Mouse (Mus musculus): Measurements from ENCODE around the gene Sorcs2.
A peak's percentile ranks its signal among the peaks of the same experiment; 100 is the strongest.

The Sorcs2 gene

GRCm38 (mm10) chr5:36069503-36070360 is 328.2 kb downstream of the Sorcs2 start:
- DNase-seq (ENCODE audit: low spot score): peak; percentile 8

GRCm38 (mm10) chr5:36067651-36068181 is 330.2 kb downstream of the Sorcs2 start:
- no peak for DNase-seq (ENCODE audit: low spot score)

GRCm38 (mm10) chr5:36057804-36058322 is 340.1 kb downstream of the Sorcs2 start:
- DNase-seq (ENCODE audit: low spot score): no peak

GRCm38 (mm10) chr5:36056921-36057320 is 341.0 kb downstream of the Sorcs2 start:
- DNase-seq (ENCODE audit: low spot score): no peak

GRCm38 (mm10) chr5:36055876-36056275 is 342.1 kb downstream of the Sorcs2 start:
- DNase-seq (ENCODE audit: low spot score): no peak

GRCm38 (mm10) chr5:36054498-36054897 is 343.4 kb downstream of the Sorcs2 start:
- no peak for DNase-seq (ENCODE audit: low spot score)

- no peak for DNase-seq (ENCODE audit: low spot score)
Observed at GRCm38 (mm10) chr5:36043154-36043553, 354.8 kb downstream of the Sorcs2 start.

GRCm38 (mm10) chr5:36041756-36042155 is 356.2 kb downstream of the Sorcs2 start:
- peak; percentile 85 for DNase-seq (ENCODE audit: low spot score)

- no peak for DNase-seq (ENCODE audit: low spot score)
Observed at GRCm38 (mm10) chr5:36041236-36041562, 356.7 kb downstream of the Sorcs2 start.

- peak; percentile 66 for DNase-seq (ENCODE audit: low spot score)
Observed at GRCm38 (mm10) chr5:36040398-36041235, 357.3 kb downstream of the Sorcs2 start.

GRCm38 (mm10) chr5:36039596-36039995 is 358.3 kb downstream of the Sorcs2 start:
- DNase-seq (ENCODE audit: low spot score): no peak

GRCm38 (mm10) chr5:36033531-36034426 is 364.2 kb downstream of the Sorcs2 start:
- peak; percentile 75 for DNase-seq (ENCODE audit: low spot score)

- DNase-seq (ENCODE audit: low spot score): no peak
Observed at GRCm38 (mm10) chr5:36025076-36025475, 372.9 kb downstream of the Sorcs2 start.

GRCm38 (mm10) chr5:36024003-36024685 is 373.8 kb downstream of the Sorcs2 start:
- no peak for DNase-seq (ENCODE audit: low spot score)

GRCm38 (mm10) chr5:36022361-36022760 is 375.6 kb downstream of the Sorcs2 start:
- no peak for DNase-seq (ENCODE audit: low spot score)

- DNase-seq (ENCODE audit: low spot score): no peak
Observed at GRCm38 (mm10) chr5:36021091-36021490, 376.8 kb downstream of the Sorcs2 start.

- DNase-seq (ENCODE audit: low spot score): no peak
Observed at GRCm38 (mm10) chr5:36018366-36018765, 379.6 kb downstream of the Sorcs2 start.

GRCm38 (mm10) chr5:36009405-36009804 is 388.5 kb downstream of the Sorcs2 start:
- DNase-seq (ENCODE audit: low spot score): no peak

GRCm38 (mm10) chr5:36007649-36008048 is 390.3 kb downstream of the Sorcs2 start:
- no peak for DNase-seq (ENCODE audit: low spot score)

- no peak for DNase-seq (ENCODE audit: low spot score)
Observed at GRCm38 (mm10) chr5:36006586-36006985, 391.4 kb downstream of the Sorcs2 start.

- no peak for DNase-seq (ENCODE audit: low spot score)
Observed at GRCm38 (mm10) chr5:36006106-36006505, 391.8 kb downstream of the Sorcs2 start.
